Mouse (Mus musculus) liver, postnatal 0 days (tissue): Measurements from ENCODE around the gene Iqcf1. TPM values are rescaled to one million over a fixed set of nuclear protein-coding genes. Genes with fewer than 3 reads are reported as not detected.

Source experiments
- ATAC-seq: fragments of 200-750 bp; cut with Nextera tagmentation; 2 replicates; pipeline ENCODE4 v1.8.0; 2017; ENCODE audit warnings: mild to moderate bottlenecking, moderate library complexity
- DNase-seq: peaks from one replicate; pipeline ENCODE4 v3.0.0-alpha.2; 2016
- H3K27ac ChIP-seq: fragments of 300-500 bp; sonication (generic); 2 replicates; pipeline ENCODE4 v1.5.1; 2014; ENCODE audit warnings: antibody characterized with exemption, moderate library complexity, mild to moderate bottlenecking, low read depth
- H3K27me3 ChIP-seq: fragments of 300-500 bp; sonication (generic); 2 replicates; pipeline ENCODE4 v1.6.1; 2014; ENCODE audit warnings: low read length, control low read depth, mixed read lengths; ENCODE audit not compliant: insufficient read depth
- H3K36me3 ChIP-seq: fragments of 300-500 bp; sonication (generic); replicated peaks from 2 replicates; pipeline ENCODE4 v1.6.1; 2014; ENCODE audit warnings: mild to moderate bottlenecking, control low read depth, low read length, moderate library complexity, mixed read lengths; ENCODE audit not compliant: insufficient read depth
- H3K4me1 ChIP-seq: fragments of 300-500 bp; sonication (generic); 2 replicates; pipeline ENCODE4 v1.6.1; 2014; ENCODE audit warnings: antibody characterized with exemption, mild to moderate bottlenecking, control low read depth; ENCODE audit not compliant: insufficient read depth
- H3K4me2 ChIP-seq: fragments of 300-500 bp; sonication (generic); 2 replicates; pipeline ENCODE4 v1.6.1; 2014; ENCODE audit warnings: low read depth, mild to moderate bottlenecking, low read length, moderate library complexity, mixed read lengths
- H3K4me3 ChIP-seq: fragments of 300-500 bp; sonication (generic); 2 replicates; pipeline ENCODE4 v1.5.1; 2014; ENCODE audit warnings: low read depth, low read length
- H3K9ac ChIP-seq: fragments of 300-500 bp; sonication (generic); replicated peaks from 2 replicates; pipeline ENCODE4 v1.6.1; 2014; ENCODE audit warnings: mild to moderate bottlenecking, moderate library complexity
- H3K9me3 ChIP-seq: fragments of 300-500 bp; sonication (generic); 2 replicates; pipeline ENCODE4 v1.6.1; 2016; ENCODE audit warnings: mild to moderate bottlenecking, control low read depth, low read length, mixed read lengths
- CTCF ChIP-seq: sonication (generic); IDR thresholded peaks from 2 replicates; pipeline ENCODE4 v1.5.1; 2016; ENCODE audit warnings: antibody characterized with exemption, low read depth
- EP300 ChIP-seq: IDR thresholded peaks from 2 replicates; pipeline ENCODE4 v1.6.1; 2016; ENCODE audit warnings: antibody characterized with exemption, low read depth, mild to moderate bottlenecking
- WGBS: fragments of 180-500 bp; shearing (Covaris S2); extraction: QIAGEN DNeasy Blood & Tissue Kit; methylation state at CpG from one replicate; pipeline ENCODE4 v1.1.7; 2014; ENCODE audit not compliant: insufficient replicate concordance; 5-methylcytosine and 5-hydroxymethylcytosine counted together
- polyA plus RNA-seq: library from polyadenylated mRNA; unstranded; fragments of >200 nt; fragmentation: Nextera tagmentation; extraction: Ambion mirVana; gene quantifications from 2 replicates; pipeline ENCODE4 v1.2.1, GENCODE M21; 2015

Gene Iqcf1
- polyA plus RNA-seq: not detected in 2 replicates

GRCm38 (mm10) chr9:106499667-106500066 lies at the start of gene Iqcf1:
Iqcf1 (plus strand) TSS chr9:106499967.
- no peaks in the 10 kb centered on the region for H3K9me3 ChIP-seq
- 92% methylated on average over 6 of the region's 6 CpGs for WGBS
- H3K4me1 ChIP-seq: no peaks in the 10 kb centered on the region
- no peak for TF ChIP-seq EP300
- no peak for TF ChIP-seq CTCF
- H3K27me3 ChIP-seq: no peaks in the 10 kb centered on the region
- ATAC-seq: no peak
- no peak within 1 kb of the TSS for H3K4me2 ChIP-seq
- H3K4me3 ChIP-seq: no peak within 1 kb of the TSS
- no peak within 1 kb of the TSS for H3K9ac ChIP-seq
- H3K27ac ChIP-seq: no peak within 1 kb of the TSS
- DNase-seq: no peak
- H3K36me3 ChIP-seq: no peaks in the 10 kb centered on the region

GRCm38 (mm10) chr9:106450661-106451060 lies 49.1 kb upstream of the Iqcf1 start:
- Histone ChIP-seq H3K4me3 (no peak overlapping the region), H3K4me2 (peak overlapping the region; percentile 35), H3K36me3 (no peaks in the 10 kb centered on the region), H3K27ac (no peak overlapping the region), H3K4me1 (peaks cover 54% of the 10 kb centered on the region), H3K9me3 (no peaks in the 10 kb centered on the region), H3K27me3 (peaks cover 13% of the 10 kb centered on the region; the same call in 1 of the 2 replicates), H3K9ac (no peak overlapping the region)
- DNase-seq (peak; percentile 69), ATAC-seq (no peak)
- TF ChIP-seq EP300 (no peak), CTCF (no peak)
- 47% methylated on average over 9 of the region's 9 CpGs for WGBS

GRCm38 (mm10) chr9:106451298-106451697 lies 48.5 kb upstream of the Iqcf1 start:
- TF ChIP-seq EP300 (no peak), CTCF (no peak)
- no peak for DNase-seq
- WGBS: 72% methylated on average over 11 of the region's 11 CpGs
- Histone ChIP-seq H3K27me3 (peaks cover 13% of the 10 kb centered on the region; the same call in 1 of the 2 replicates), H3K4me2 (peak overlapping the region; percentile 35; the same call in 1 of the 2 replicates), H3K9ac (no peak overlapping the region), H3K4me1 (peaks cover 50% of the 10 kb centered on the region), H3K27ac (no peak overlapping the region), H3K36me3 (no peaks in the 10 kb centered on the region), H3K4me3 (no peak overlapping the region), H3K9me3 (no peaks in the 10 kb centered on the region)
- no peak for ATAC-seq

DNA sequence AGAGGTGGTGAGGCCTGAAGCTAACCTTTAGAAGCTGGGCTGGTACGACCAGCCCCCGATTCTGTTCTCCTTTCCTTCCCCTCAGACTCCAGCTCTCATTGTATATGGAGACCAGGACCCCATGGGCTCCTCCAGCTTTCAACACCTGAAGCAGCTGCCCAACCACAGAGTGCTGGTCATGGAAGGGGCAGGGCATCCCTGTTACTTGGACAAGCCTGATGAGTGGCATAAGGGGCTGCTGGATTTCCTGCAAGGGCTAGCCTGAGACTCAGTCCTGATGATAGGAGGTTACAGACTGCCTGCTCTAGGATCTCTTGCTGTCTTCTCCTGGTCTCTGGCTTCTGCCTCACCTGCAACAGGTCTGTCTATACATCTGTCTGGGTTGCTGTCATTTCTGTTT lies 47.9 kb upstream of the Iqcf1 start:
- H3K4me3 ChIP-seq: no peak overlapping the region
- no peak for TF ChIP-seq EP300
- no peak for TF ChIP-seq CTCF
- H3K27me3 ChIP-seq: peaks cover 13% of the 10 kb centered on the region; the same call in 1 of the 2 replicates
- no peak overlapping the region for H3K4me2 ChIP-seq
- H3K27ac ChIP-seq: no peak overlapping the region
- peaks cover 45% of the 10 kb centered on the region for H3K4me1 ChIP-seq
- no peak overlapping the region for H3K9ac ChIP-seq
- no peaks in the 10 kb centered on the region for H3K9me3 ChIP-seq
- no peaks in the 10 kb centered on the region for H3K36me3 ChIP-seq
- DNase-seq (no peak), ATAC-seq (no peak)
- WGBS: 54% methylated on average over 2 of the region's 2 CpGs

- H3K36me3 ChIP-seq: no peaks in the 10 kb centered on the region
- WGBS: 57% methylated on average over 6 of the region's 6 CpGs
- peaks cover 40% of the 10 kb centered on the region for H3K4me1 ChIP-seq
- DNase-seq (no peak), ATAC-seq (no peak)
- peaks cover 13% of the 10 kb centered on the region; the same call in 1 of the 2 replicates for H3K27me3 ChIP-seq
- H3K4me3 ChIP-seq: no peak overlapping the region
- TF ChIP-seq CTCF (no peak), EP300 (no peak)
- H3K9me3 ChIP-seq: no peaks in the 10 kb centered on the region
- H3K27ac ChIP-seq: no peak overlapping the region; the same call in 1 of the 2 replicates
- H3K9ac ChIP-seq: no peak overlapping the region
- H3K4me2 ChIP-seq: no peak overlapping the region
Measured at GRCm38 (mm10) chr9:106452351-106452750, 47.4 kb upstream of the Iqcf1 start.

- peaks cover 13% of the 10 kb centered on the region; the same call in 1 of the 2 replicates for H3K27me3 ChIP-seq
- ATAC-seq: no peak; the same call in 1 of the 2 replicates
- H3K4me3 ChIP-seq: peak overlapping the region; percentile 67
- peaks cover 36% of the 10 kb centered on the region for H3K4me1 ChIP-seq
- 23% methylated on average over 7 of the region's 7 CpGs for WGBS
- no peaks in the 10 kb centered on the region for H3K36me3 ChIP-seq
- peak; percentile 57 for DNase-seq
- peak overlapping the region; percentile 75 for H3K4me2 ChIP-seq
- TF ChIP-seq EP300 (no peak), CTCF (no peak)
- peak overlapping the region; percentile 23 for H3K9ac ChIP-seq
- H3K27ac ChIP-seq: peak overlapping the region; percentile 66; the same call in 1 of the 2 replicates
- no peaks in the 10 kb centered on the region for H3K9me3 ChIP-seq
Measured at GRCm38 (mm10) chr9:106452821-106453220, 46.9 kb upstream of the Iqcf1 start.
